18 mouse cellular contexts compared by ENCODE assay signal in the genomic region with DNA sequence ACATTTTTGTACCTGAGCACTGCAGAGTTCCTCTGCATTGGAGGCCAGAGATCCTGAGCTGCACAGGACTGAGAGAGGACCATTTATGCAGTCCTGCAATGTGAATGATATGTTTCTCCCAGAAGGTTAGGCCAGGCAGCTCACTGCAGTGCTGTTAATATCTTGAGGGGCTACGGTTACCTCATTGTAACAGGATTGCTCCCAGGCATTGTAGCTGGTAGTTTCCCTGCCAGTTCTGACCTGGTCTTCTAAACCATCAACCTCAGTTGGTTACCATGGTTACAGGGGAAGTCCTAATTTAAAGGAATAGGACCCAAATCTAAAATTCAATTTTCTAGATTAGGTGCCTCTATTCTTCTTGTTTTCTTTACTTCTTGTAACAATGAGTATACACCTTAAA. TPM values are rescaled to one million over a fixed set of nuclear protein-coding genes. Genes with fewer than 3 reads are reported as not detected.
A peak's percentile ranks its signal among the peaks of the same experiment; 100 is the strongest.
DNase-seq lines count a peak whose midpoint lies in the region; ATAC-seq lines count a peak whose summit lies in the region.
"Had no signal": no experiment of that assay in that cellular context is flagged by ENCODE, and none has a peak within 500 bp of the region (broad histone marks: within the 10 kb centered on the region; RNA-seq: fewer than 3 reads in every experiment).

No protein-coding gene starts in this region.

- no peaks in the 10 kb centered on the region for H3K9me3 ChIP-seq in hindbrain, embryonic 13.5 days
- no peaks in the 10 kb centered on the region for H3K9me3 ChIP-seq in hindbrain, embryonic 10.5 days
- no peaks in the 10 kb centered on the region for H3K9me3 ChIP-seq in midbrain, embryonic 14.5 days (ENCODE audit: control insufficient read depth, low read length)
- no peaks in the 10 kb centered on the region for H3K9me3 ChIP-seq in midbrain, embryonic 13.5 days
- no peaks in the 10 kb centered on the region for H3K9me3 ChIP-seq in embryonic facial prominence, embryonic 10.5 days
- H3K9me3 ChIP-seq: embryonic facial prominence, embryonic 13.5 days; forebrain, embryonic 12.5 days; heart, embryonic 13.5 days; hindbrain, embryonic 12.5 days had no signal

- WGBS in hindbrain, embryonic 13.5 days, result 68% methylated on average over 1 of the region's 1 CpGs
- WGBS in hindbrain, embryonic 10.5 days, result 87% methylated on average over 1 of the region's 1 CpGs
- 51% methylated on average over 1 of the region's 1 CpGs for WGBS in midbrain, embryonic 14.5 days
- WGBS in midbrain, embryonic 13.5 days, result 58% methylated on average over 1 of the region's 1 CpGs
- WGBS in embryonic facial prominence, embryonic 10.5 days, result 73% methylated on average over 1 of the region's 1 CpGs

- no peak overlapping the region for H3K4me2 ChIP-seq in hindbrain, embryonic 13.5 days
- no peak overlapping the region for H3K4me2 ChIP-seq in midbrain, embryonic 14.5 days (ENCODE audit: low read length)
- no peak overlapping the region for H3K4me2 ChIP-seq in midbrain, embryonic 13.5 days (replicated peaks)
- H3K4me2 ChIP-seq: embryonic facial prominence, embryonic 13.5 days; forebrain, embryonic 12.5 days; heart, embryonic 13.5 days; hindbrain, embryonic 12.5 days had no signal

- no peaks in the 10 kb centered on the region for H3K27me3 ChIP-seq in hindbrain, embryonic 13.5 days
- no peaks in the 10 kb centered on the region for H3K27me3 ChIP-seq in hindbrain, embryonic 10.5 days (ENCODE audit: insufficient read depth, poor library complexity, severe bottlenecking)
- no peaks in the 10 kb centered on the region for H3K27me3 ChIP-seq in midbrain, embryonic 14.5 days (ENCODE audit: control insufficient read depth, insufficient read depth, low read length)
- no peaks in the 10 kb centered on the region for H3K27me3 ChIP-seq in midbrain, embryonic 13.5 days
- H3K27me3 ChIP-seq in embryonic facial prominence, embryonic 10.5 days (replicated peaks; ENCODE audit: low read depth, poor library complexity, severe bottlenecking), result no peaks in the 10 kb centered on the region
- H3K27me3 ChIP-seq: embryonic facial prominence, embryonic 13.5 days; forebrain, embryonic 12.5 days; heart, embryonic 13.5 days; hindbrain, embryonic 12.5 days had no signal

- peaks cover 54% of the 10 kb centered on the region for H3K36me3 ChIP-seq in hindbrain, embryonic 13.5 days
- H3K36me3 ChIP-seq in hindbrain, embryonic 10.5 days, result peaks cover 87% of the 10 kb centered on the region
- peaks cover 48% of the 10 kb centered on the region for H3K36me3 ChIP-seq in midbrain, embryonic 14.5 days (ENCODE audit: control insufficient read depth, insufficient read depth, low read length)
- peaks cover 63% of the 10 kb centered on the region for H3K36me3 ChIP-seq in midbrain, embryonic 13.5 days
- peaks cover 81% of the 10 kb centered on the region for H3K36me3 ChIP-seq in embryonic facial prominence, embryonic 10.5 days (replicated peaks)

- no peak for ATAC-seq in hindbrain, embryonic 13.5 days (ENCODE audit: low FRiP score)
- ATAC-seq in midbrain, embryonic 14.5 days (ENCODE audit: low FRiP score, low TSS enrichment), result no peak
- ATAC-seq in midbrain, embryonic 13.5 days, result no peak

- H3K27ac ChIP-seq in hindbrain, embryonic 13.5 days, result no peak overlapping the region
- H3K27ac ChIP-seq in hindbrain, embryonic 10.5 days, result no peak overlapping the region
- H3K27ac ChIP-seq in midbrain, embryonic 14.5 days (replicated peaks; ENCODE audit: low read depth, low read length), result no peak overlapping the region
- H3K27ac ChIP-seq in midbrain, embryonic 13.5 days, result no peak overlapping the region
- H3K27ac ChIP-seq in embryonic facial prominence, embryonic 10.5 days (replicated peaks), result no peak overlapping the region
- H3K27ac ChIP-seq: embryonic facial prominence, embryonic 13.5 days; forebrain, embryonic 12.5 days; heart, embryonic 13.5 days; hindbrain, embryonic 12.5 days had no signal

- no peak for DNase-seq in hindbrain, embryonic 10.5 days (ENCODE audit: low spot score)
- peak; percentile 29 for DNase-seq in midbrain, embryonic 14.5 days
- peak; percentile 8 for DNase-seq in retina, postnatal 1 day
- no peak for DNase-seq in retina, embryonic 14.5 days (ENCODE audit: low spot score)
- DNase-seq in embryonic facial prominence, embryonic 10.5 days (ENCODE audit: low spot score), result no peak
- DNase-seq: adrenal gland, postnatal 10 days; cerebellum, adult 11-12 months; cerebellum, adult 9-10 months; cerebellum, postnatal 25 days; gastrocnemius, postnatal 36 days; heart, adult 11 months; heart, postnatal 36 days had no signal

- peaks cover 3% of the 10 kb centered on the region; the same call in 1 of the 2 replicates for H3K4me1 ChIP-seq in hindbrain, embryonic 13.5 days (replicated peaks)
- H3K4me1 ChIP-seq in hindbrain, embryonic 10.5 days (replicated peaks), result no peaks in the 10 kb centered on the region
- no peaks in the 10 kb centered on the region for H3K4me1 ChIP-seq in midbrain, embryonic 14.5 days (ENCODE audit: control insufficient read depth, insufficient read depth, low read length)
- peaks cover 5% of the 10 kb centered on the region; the same call in 1 of the 2 replicates for H3K4me1 ChIP-seq in midbrain, embryonic 13.5 days (replicated peaks)
- no peaks in the 10 kb centered on the region for H3K4me1 ChIP-seq in embryonic facial prominence, embryonic 10.5 days
- H3K4me1 ChIP-seq: embryonic facial prominence, embryonic 13.5 days had no signal

- 0 out of 2 replicates have a peak overlapping the region, but pooled peaks have one; percentile 40 for H3K9ac ChIP-seq in hindbrain, embryonic 13.5 days
- H3K9ac ChIP-seq in midbrain, embryonic 14.5 days (replicated peaks; ENCODE audit: low read length), result no peak overlapping the region
- no peak overlapping the region; the same call in 1 of the 2 replicates for H3K9ac ChIP-seq in midbrain, embryonic 13.5 days (replicated peaks)
- H3K9ac ChIP-seq: embryonic facial prominence, embryonic 13.5 days; forebrain, embryonic 12.5 days; heart, embryonic 13.5 days; hindbrain, embryonic 12.5 days had no signal

- no peak overlapping the region for H3K4me3 ChIP-seq in hindbrain, embryonic 13.5 days
- H3K4me3 ChIP-seq in hindbrain, embryonic 10.5 days, result no peak overlapping the region
- no peak overlapping the region for H3K4me3 ChIP-seq in midbrain, embryonic 14.5 days (replicated peaks; ENCODE audit: low read depth, low read length)
- no peak overlapping the region for H3K4me3 ChIP-seq in midbrain, embryonic 13.5 days (replicated peaks)
- H3K4me3 ChIP-seq in embryonic facial prominence, embryonic 10.5 days, result no peak overlapping the region
- H3K4me3 ChIP-seq: embryonic facial prominence, embryonic 13.5 days; forebrain, embryonic 12.5 days; heart, embryonic 13.5 days; hindbrain, embryonic 12.5 days had no signal

RNA-seq across cellular contexts. Expression of a gene that starts 33.2 kb away (rescaled TPM):
- polyA plus RNA-seq in hindbrain, embryonic 13.5 days (2015; fragmentation: Nextera tagmentation; extraction: Ambion mirVana), result 613 and 627 TPM in 2 replicates
- polyA plus RNA-seq in hindbrain, embryonic 10.5 days (2016; fragmentation: Nextera tagmentation; extraction: Ambion mirVana), result 430 and 455 TPM in 2 replicates
- polyA plus RNA-seq in midbrain, embryonic 14.5 days (2014; fragmentation: Nextera tagmentation; extraction: Ambion mirVana), result 643 and 661 TPM in 2 replicates
- polyA plus RNA-seq in midbrain, embryonic 13.5 days (2015; fragmentation: Nextera tagmentation; extraction: Ambion mirVana), result 517 and 561 TPM in 2 replicates
- polyA plus RNA-seq in embryonic facial prominence, embryonic 10.5 days (2016; fragmentation: Nextera tagmentation; extraction: Ambion mirVana), result 421 and 423 TPM in 2 replicates

Comparison
In these comparisons a context has a peak if more than half of its experiments do, and no peak if none do; other contexts are left out.
1. DNase-seq: peak in midbrain, embryonic 14.5 days (single experiment) and retina, postnatal 1 day (single experiment); none in hindbrain, embryonic 10.5 days (single experiment), retina, embryonic 14.5 days (single experiment) and embryonic facial prominence, embryonic 10.5 days (single experiment).